Mouse (Mus musculus) B cell, adult 62 days (primary cell): ENCODE measurements around the gene Kcnt2. TPM values are rescaled to one million over a fixed set of nuclear protein-coding genes. Genes with fewer than 3 reads are reported as not detected.

Experiments
- total RNA-seq: library from RNA; stranded (reverse); gene quantifications from 4 replicates; pipeline ENCODE4 v1.2.4, GENCODE M21; 2023

Gene Kcnt2
- not detected in 4 replicates for total RNA-seq

GRCm38 (mm10) chr1:140245876-140246597 is at the start of gene Kcnt2:
Kcnt2 (plus strand) TSS chr1:140246158.

Other genes starting within 250 kb of the Kcnt2 start
- 0.13 TPM in 1 of 4 replicates, not detected in the others for gene Cfh, start 62.4 kb upstream of the Kcnt2 start, total RNA-seq